Mouse (Mus musculus) megakaryocyte, embryonic 14.5 days (primary cell): ENCODE measurements around the gene Strip1. TPM values are rescaled to one million over a fixed set of nuclear protein-coding genes. Genes with fewer than 3 reads are reported as not detected.
"Not testable (repeated sequence)": the region's sequence is repeated elsewhere in the genome, so short reads cannot be mapped to it uniquely, and the experiment has no call there.

Source experiments
- H3K27me3 ChIP-seq: replicated peaks from 2 replicates; pipeline ENCODE3; 2012; ENCODE audit warnings: inconsistent platforms
- H3K36me3 ChIP-seq: replicated peaks from 2 replicates; pipeline ENCODE3; 2012; ENCODE audit warnings: low read length, inconsistent platforms, mixed read lengths
- H3K4me1 ChIP-seq: 2 replicates; pipeline ENCODE4 v1.6.1; 2012; ENCODE audit warnings: inconsistent platforms
- H3K4me3 ChIP-seq: replicated peaks from 2 replicates; pipeline ENCODE3; 2012; ENCODE audit warnings: moderate library complexity, mild to moderate bottlenecking, inconsistent platforms
- H3K9me3 ChIP-seq: 2 replicates; pipeline ENCODE4 v1.6.1; 2012; ENCODE audit warnings: inconsistent platforms
- FLI1 ChIP-seq: IDR thresholded peaks from 2 replicates; pipeline ENCODE4 v1.6.1; 2012; ENCODE audit warnings: low read length, inconsistent platforms, mixed read lengths
- GATA1 ChIP-seq: IDR thresholded peaks from 3 replicates; pipeline ENCODE4 v1.6.1; 2012; ENCODE audit warnings: mixed read lengths, low read length, inconsistent platforms, borderline replicate concordance
- polyA plus RNA-seq: library from polyadenylated mRNA; stranded (reverse); fragments of >175 nt; gene quantifications from 2 replicates; pipeline ENCODE4 v1.2.3, GENCODE M21; 2012; ENCODE audit warnings: low replicate concordance; ENCODE audit not compliant: insufficient read depth

Gene Strip1
- polyA plus RNA-seq, 1 experiment = 13.3 TPM

DNA sequence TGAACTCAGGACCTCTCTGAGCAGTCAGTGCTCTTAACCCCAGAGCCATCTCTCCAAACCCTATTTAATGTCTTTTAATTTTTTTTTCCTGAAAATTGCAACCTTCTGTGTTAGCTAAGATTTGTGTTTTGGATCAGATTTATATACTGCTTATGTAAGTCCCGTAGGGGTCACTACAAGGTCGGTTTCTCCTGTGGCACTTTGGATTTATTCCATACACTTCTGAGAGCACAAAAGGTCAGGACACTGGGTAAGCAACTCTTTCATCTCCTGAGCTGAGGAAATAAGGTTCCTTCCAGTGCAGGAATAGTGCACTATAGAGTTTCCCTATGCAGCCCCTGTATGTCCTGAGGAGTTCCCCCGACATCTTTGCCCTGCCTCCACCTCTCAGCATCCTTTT lies 24.0 kb upstream of the Strip1 start:
- no peak overlapping the region for H3K4me3 ChIP-seq
- no peaks in the 10 kb centered on the region for H3K4me1 ChIP-seq
- peaks cover 26% of the 10 kb centered on the region for H3K36me3 ChIP-seq
- no peaks in the 10 kb centered on the region for H3K9me3 ChIP-seq
- H3K27me3 ChIP-seq = no peaks in the 10 kb centered on the region
- TF ChIP-seq FLI1 (no peak), GATA1 (no peak)

DNA sequence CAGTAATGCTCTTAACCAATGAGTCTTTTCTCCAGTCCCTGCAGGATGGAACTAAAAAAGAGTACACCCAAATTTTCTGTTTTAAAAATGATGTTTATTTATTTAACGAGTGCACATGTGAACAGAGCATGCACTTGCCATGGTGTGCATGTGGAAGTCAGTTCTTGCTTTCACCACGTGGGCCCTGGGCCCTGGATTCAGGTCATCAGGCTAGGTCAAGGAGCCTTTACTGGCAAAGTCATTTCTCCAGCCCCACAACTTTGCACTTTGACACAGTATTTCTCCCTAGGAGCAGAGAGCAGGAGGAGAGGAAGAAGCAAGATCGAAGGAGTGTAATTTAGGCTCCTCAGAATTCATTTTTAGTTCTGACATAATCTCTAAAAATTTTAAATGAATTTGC lies 23.4 kb upstream of the Strip1 start:
- TF ChIP-seq FLI1 (no peak), GATA1 (no peak)
- Histone ChIP-seq H3K9me3 (no peaks in the 10 kb centered on the region), H3K27me3 (no peaks in the 10 kb centered on the region), H3K4me3 (no peak overlapping the region), H3K4me1 (peaks cover 2% of the 10 kb centered on the region), H3K36me3 (peaks cover 20% of the 10 kb centered on the region)

DNA sequence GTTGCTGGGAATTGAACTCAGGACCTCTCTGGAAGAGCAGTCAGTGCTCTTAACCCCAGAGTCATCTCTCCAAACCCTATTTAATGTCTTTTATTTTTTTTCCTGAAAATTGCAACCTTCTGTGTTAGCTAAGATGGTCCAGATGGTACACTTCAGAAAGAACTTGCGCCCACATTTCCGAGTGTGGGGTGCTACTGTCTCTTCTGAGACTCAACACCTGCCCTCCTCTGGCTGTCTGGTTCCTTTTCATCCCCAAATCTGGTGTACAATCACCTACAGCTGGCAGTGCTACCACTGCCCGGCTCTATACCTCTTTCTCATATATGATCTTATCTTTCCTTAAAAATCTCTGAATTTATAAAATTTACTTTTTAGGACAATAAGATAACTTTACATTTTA lies 21.5 kb upstream of the Strip1 start:
- peaks cover 4% of the 10 kb centered on the region for H3K27me3 ChIP-seq
- no peak for TF ChIP-seq GATA1
- TF ChIP-seq FLI1 = no peak
- H3K4me3 ChIP-seq = no peak overlapping the region

DNA sequence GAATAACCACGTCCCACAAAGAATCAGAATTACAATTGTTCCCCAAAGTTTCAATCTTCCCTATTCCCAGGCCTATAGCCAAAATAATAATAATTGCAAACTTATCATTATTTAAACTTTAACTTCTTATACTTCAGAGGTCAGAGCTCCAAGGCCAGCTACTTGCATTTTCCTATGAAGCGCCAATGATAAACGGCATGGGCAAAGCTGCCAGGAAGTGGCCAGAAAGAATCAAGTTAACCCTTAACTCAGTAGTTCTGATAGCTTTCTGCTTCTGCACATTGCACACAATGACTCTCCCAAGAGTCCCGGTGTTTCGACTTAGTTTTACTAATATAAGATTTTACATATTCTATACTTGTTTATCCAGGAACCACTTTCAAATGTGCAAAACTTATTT lies 18.8 kb upstream of the Strip1 start:
- H3K4me1 ChIP-seq = peaks cover 15% of the 10 kb centered on the region
- not testable (repeated sequence) for H3K4me3 ChIP-seq, H3K36me3 ChIP-seq, H3K27me3 ChIP-seq, H3K9me3 ChIP-seq

More for the DNA sequence above, 21.5 kb upstream of the Strip1 start:
- peaks cover 4% of the 10 kb centered on the region for H3K36me3 ChIP-seq
- H3K9me3 ChIP-seq = no peaks in the 10 kb centered on the region
- H3K4me1 ChIP-seq = peaks cover 9% of the 10 kb centered on the region

DNA sequence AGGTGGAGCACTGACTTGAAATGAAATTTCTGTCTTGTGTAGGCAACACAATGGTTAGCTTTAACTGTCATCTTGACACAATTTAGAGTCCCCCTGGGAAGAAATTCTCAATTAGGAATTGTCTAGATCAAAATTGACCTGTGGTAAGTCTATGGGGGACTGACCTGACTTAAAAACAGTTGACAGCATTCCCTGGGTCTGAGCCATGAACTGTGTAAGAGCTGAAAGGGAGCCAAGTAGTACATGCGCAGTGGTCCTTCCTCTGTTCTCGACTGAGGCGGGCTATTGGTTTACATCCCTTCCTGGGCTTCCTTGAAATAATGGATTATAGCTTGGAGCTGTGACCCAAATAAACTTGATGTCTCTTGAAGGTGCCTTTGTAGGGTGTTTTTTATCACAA lies 15.5 kb upstream of the Strip1 start:
- H3K4me3 ChIP-seq = no peak overlapping the region
- H3K36me3 ChIP-seq = no peaks in the 10 kb centered on the region
- peaks cover 3% of the 10 kb centered on the region; the same call in 1 of the 2 replicates for H3K9me3 ChIP-seq
- TF ChIP-seq GATA1 = no peak
- peaks cover 4% of the 10 kb centered on the region for H3K27me3 ChIP-seq
- H3K4me1 ChIP-seq = peaks cover 15% of the 10 kb centered on the region

DNA sequence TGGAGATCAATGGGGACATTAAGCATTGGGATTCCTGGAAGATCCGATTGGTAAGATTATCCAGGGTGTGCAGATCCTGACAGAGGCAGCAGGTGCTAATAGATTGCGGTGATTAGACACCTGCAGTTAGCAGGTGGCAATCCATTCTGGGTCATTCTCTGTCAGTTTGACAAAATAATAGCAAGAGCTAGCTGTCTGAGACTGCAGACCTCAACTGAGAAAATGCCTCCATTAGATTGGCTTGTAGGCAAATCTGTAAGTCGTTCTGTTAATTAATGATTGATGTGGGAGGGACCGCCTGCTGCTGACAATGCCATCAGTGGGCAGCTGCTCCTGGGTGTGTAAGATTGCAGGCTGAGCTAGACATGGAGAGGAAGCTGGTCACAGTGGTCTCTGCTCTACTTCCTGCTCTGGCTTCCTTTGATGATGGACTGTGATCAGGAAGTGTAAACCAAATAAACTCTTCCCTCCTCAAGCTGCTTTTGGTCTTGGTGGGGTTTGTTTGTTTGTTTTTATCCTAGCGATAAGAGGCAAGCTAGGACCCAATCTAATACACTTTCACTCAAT lies 6.2 kb upstream of the Strip1 start:
- peaks cover 24% of the 10 kb centered on the region for H3K4me1 ChIP-seq
- TF ChIP-seq GATA1 (peak; percentile 62; the same call in 1 of the 3 replicates), FLI1 (no peak)
- no peaks in the 10 kb centered on the region for H3K27me3 ChIP-seq
- H3K9me3 ChIP-seq = no peaks in the 10 kb centered on the region
- H3K36me3 ChIP-seq = no peaks in the 10 kb centered on the region
- H3K4me3 ChIP-seq = no peak overlapping the region

DNA sequence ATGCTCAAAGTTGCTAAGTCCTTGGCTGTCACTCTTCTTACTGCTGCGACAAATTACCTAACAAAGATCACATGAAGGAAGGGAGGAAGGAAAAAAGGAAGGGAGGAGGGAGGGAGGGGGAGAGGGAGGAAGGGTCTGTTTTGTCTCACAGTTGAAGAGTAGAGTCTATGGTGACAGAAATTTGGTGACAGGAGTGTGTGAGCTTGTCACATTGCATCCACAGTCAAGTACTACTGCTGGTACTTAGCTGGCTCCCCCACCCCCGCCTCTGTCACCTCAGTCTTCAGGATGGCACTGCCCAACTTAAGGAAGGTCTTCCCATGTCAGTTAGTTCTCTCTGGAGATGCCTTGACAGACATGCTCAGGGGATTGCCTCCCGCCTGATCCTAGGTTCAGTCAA lies 4.7 kb upstream of the Strip1 start:
- Histone ChIP-seq H3K4me3 (no peak overlapping the region), H3K9me3 (no peaks in the 10 kb centered on the region), H3K27me3 (no peaks in the 10 kb centered on the region), H3K4me1 (peaks cover 30% of the 10 kb centered on the region), H3K36me3 (no peaks in the 10 kb centered on the region)
- no peak for TF ChIP-seq FLI1
- TF ChIP-seq GATA1 = no peak

DNA sequence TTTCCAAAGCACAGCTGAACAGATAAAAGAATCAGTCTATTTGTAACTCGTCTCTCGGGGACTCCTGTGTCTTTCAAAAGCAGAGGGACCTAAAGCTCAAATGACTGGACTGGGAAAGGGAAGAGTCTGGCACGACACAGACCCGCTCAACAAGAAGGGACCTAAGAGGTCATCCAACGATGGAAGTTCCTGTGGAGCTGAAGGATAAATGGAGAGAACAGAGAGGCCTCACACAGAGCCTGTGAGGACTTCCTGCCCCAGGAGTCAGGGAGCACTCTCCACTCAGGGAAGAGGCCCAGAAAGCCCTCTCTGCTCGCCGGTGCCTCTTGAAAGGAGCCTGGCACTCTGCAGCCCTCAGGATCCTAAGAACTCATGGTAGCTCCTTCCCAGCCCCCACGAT lies 4.3 kb upstream of the Strip1 start:
- TF ChIP-seq FLI1 (no peak), GATA1 (no peak)
- Histone ChIP-seq H3K9me3 (no peaks in the 10 kb centered on the region), H3K27me3 (no peaks in the 10 kb centered on the region), H3K36me3 (no peaks in the 10 kb centered on the region), H3K4me3 (no peak overlapping the region), H3K4me1 (peaks cover 30% of the 10 kb centered on the region)

DNA sequence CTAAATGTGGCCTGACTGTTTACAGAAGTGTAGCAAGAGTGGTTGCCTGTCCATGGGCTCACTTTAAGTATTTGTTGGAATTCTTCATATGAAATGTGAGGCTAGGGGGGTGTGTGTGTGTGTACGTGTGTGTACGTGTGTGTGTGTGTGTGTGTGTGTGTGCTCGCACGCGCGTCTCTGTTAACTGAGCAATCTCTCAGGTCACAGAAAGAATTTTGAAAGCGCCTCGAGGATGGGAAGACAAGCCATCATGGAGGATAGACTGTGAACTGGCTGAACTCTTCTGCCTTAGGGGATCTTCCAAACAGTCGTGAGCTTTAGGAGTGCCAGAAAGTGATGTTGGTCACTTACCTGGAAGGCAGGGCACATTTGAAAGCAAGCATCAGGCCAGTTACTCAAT lies 2.4 kb upstream of the Strip1 start:
- Histone ChIP-seq H3K9me3 (no peaks in the 10 kb centered on the region), H3K36me3 (peaks cover 7% of the 10 kb centered on the region), H3K27me3 (no peaks in the 10 kb centered on the region), H3K4me1 (peaks cover 44% of the 10 kb centered on the region), H3K4me3 (no peak overlapping the region)
- TF ChIP-seq FLI1 (no peak), GATA1 (no peak)

DNA sequence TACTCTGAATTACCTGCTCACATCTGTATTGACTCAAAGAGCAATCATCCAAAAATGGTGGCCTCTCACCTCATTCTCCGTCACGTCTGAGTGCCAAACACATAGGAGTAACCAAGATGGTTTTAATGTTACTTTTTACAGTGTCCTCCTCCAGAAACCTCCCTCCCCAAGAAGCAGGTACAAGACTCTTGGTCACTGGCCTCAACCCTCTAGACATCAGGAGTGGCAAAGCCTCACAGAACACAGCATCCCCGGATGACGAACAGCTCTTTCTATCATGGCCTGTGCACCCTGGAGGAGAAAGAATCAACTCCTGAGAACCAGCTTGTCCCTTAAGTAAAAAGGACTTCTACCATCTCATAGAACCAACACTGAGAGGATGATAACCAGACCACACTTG lies 1.3 kb upstream of the Strip1 start:
- H3K36me3 ChIP-seq = peaks cover 18% of the 10 kb centered on the region
- H3K4me1 ChIP-seq = peaks cover 42% of the 10 kb centered on the region
- no peaks in the 10 kb centered on the region for H3K27me3 ChIP-seq
- TF ChIP-seq GATA1 = no peak
- no peak for TF ChIP-seq FLI1
- no peaks in the 10 kb centered on the region for H3K9me3 ChIP-seq
- no peak overlapping the region for H3K4me3 ChIP-seq
